Mouse (Mus musculus) cerebellum, postnatal 25 days (tissue): Measurements from ENCODE around the gene Herpud1.

ENCODE experiments used
- DNase-seq, 2 experiments: peaks; one replicate each; pipeline ENCODE4 v3.0.0; 2021; ENCODE audit warnings: mixed read lengths in 2 of 2

The Herpud1 gene

GRCm38 (mm10) chr8:94386214-94387026 lies at the start of gene Herpud1:
TSS of gene Herpud1 (plus strand) at chr8:94386438.
- peak; percentile 98 for DNase-seq

- no peak for DNase-seq
These were observed 48.7 kb upstream of the Herpud1 start for GRCm38 (mm10) chr8:94337559-94337958.

GRCm38 (mm10) chr8:94340796-94341195 lies 45.4 kb upstream of the Herpud1 start:
- DNase-seq = no peak

GRCm38 (mm10) chr8:94342691-94343090 lies 43.5 kb upstream of the Herpud1 start:
- no peak for DNase-seq

GRCm38 (mm10) chr8:94343290-94343689 lies 42.9 kb upstream of the Herpud1 start:
- DNase-seq = peak; percentile 73 to 86

GRCm38 (mm10) chr8:94343778-94344320 lies 42.4 kb upstream of the Herpud1 start:
- DNase-seq = no peak

GRCm38 (mm10) chr8:94345657-94346056 lies 40.6 kb upstream of the Herpud1 start:
- DNase-seq = no peak

GRCm38 (mm10) chr8:94346264-94346663 lies 40.0 kb upstream of the Herpud1 start:
- no peak for DNase-seq

- no peak for DNase-seq
These were observed 37.8 kb upstream of the Herpud1 start for GRCm38 (mm10) chr8:94348425-94348824.

- no peak for DNase-seq
These were observed 32.1 kb upstream of the Herpud1 start for GRCm38 (mm10) chr8:94354069-94354531.

- DNase-seq = no peak
These were observed 31.7 kb upstream of the Herpud1 start for GRCm38 (mm10) chr8:94354571-94354970.

GRCm38 (mm10) chr8:94357220-94357619 lies 29.0 kb upstream of the Herpud1 start:
- no peak for DNase-seq

GRCm38 (mm10) chr8:94358541-94358940 lies 27.7 kb upstream of the Herpud1 start:
- DNase-seq = peak; percentile 85 to 88

GRCm38 (mm10) chr8:94361774-94362431 lies 24.3 kb upstream of the Herpud1 start:
- no peak for DNase-seq

- DNase-seq = no peak
These were observed 23.5 kb upstream of the Herpud1 start for GRCm38 (mm10) chr8:94362607-94363239.

- peak in 1 of 2 experiments; percentile 23 for DNase-seq
These were observed 22.9 kb upstream of the Herpud1 start for GRCm38 (mm10) chr8:94363288-94363688.

GRCm38 (mm10) chr8:94363906-94364305 lies 22.3 kb upstream of the Herpud1 start:
- DNase-seq = peak; percentile 31 to 49

- DNase-seq = no peak
These were observed 21.4 kb upstream of the Herpud1 start for GRCm38 (mm10) chr8:94364686-94365312.

- no peak for DNase-seq
These were observed 20.7 kb upstream of the Herpud1 start for GRCm38 (mm10) chr8:94365410-94365981.

GRCm38 (mm10) chr8:94370839-94371238 lies 15.4 kb upstream of the Herpud1 start:
- DNase-seq = no peak

- no peak for DNase-seq
These were observed 13.2 kb upstream of the Herpud1 start for GRCm38 (mm10) chr8:94372955-94373599.

- no peak for DNase-seq
These were observed 10.7 kb upstream of the Herpud1 start for GRCm38 (mm10) chr8:94375551-94375991.
